Mouse (Mus musculus): ENCODE measurements at regions not wholly inside any gene's neighbourhood (a gene's known extent, or its start where the extent isn't known, plus 50 kb on each side); places are given as distances from the start of the nearest gene placed in this dataset.

DNA sequence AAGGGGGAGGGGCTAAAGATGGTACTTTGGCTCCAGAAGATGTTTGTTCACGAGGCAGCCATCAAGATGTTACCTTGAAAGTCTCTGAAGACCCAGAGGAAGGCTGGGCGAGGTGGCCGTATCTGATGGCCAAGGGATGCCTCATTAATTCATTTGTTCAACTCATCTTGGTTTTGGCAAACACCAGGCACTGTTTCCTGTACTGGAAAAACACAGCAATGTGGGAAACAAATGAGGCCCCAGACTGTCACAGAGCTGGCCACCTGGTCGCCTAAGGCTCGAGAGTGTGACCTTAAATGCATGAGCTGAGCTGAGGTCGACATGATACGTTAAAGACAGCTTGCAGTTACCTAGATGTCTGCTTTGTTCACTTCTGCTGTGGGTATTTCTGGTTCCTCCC lies 114.3 kb upstream of the Kazn start:
- Histone ChIP-seq H3K27ac (ENCODE audit: control insufficient read depth, insufficient read depth, low read depth, low read length, poor library complexity) (no peak overlapping the region), H3K4me3 (replicated peaks; ENCODE audit: control insufficient read depth, low read depth, low read length) (no peak overlapping the region), H3K4me1 (ENCODE audit: control insufficient read depth, insufficient read depth, low read length) (no peaks in the 10 kb centered on the region)
- 62% methylated on average over 7 of the region's 7 CpGs for WGBS
- TF ChIP-seq POLR2A (IDR thresholded peaks at IDR 0.05; ENCODE audit: borderline replicate concordance, control insufficient read depth, low read depth, low read length): no peak

DNA sequence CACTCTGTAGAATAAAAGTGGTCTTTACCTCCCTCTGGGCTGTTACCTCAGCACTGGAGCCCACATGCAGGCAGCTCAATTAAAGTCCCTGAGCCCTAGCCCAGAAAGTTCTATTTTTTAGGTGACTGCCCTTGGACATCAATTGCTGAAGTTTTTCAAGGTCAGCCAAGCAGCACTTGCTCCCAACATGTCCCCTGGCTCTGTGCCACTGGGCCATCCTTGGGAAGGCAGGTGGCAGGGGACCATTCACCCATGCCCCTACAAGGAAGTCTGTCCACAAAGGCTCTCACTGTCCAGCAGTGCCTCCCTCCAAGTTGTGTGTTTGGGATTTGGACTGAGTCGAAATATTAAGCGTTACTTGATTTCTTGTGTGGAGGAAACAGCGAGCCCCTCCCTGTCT lies 112.6 kb upstream of the Kazn start:
- no peaks in the 10 kb centered on the region for H3K4me1 ChIP-seq (ENCODE audit: control insufficient read depth, insufficient read depth, low read length)
- WGBS: 75% methylated on average over 3 of the region's 3 CpGs
- TF ChIP-seq POLR2A (IDR thresholded peaks at IDR 0.05; ENCODE audit: borderline replicate concordance, control insufficient read depth, low read depth, low read length) (no peak), CTCF (IDR thresholded peaks at IDR 0.05; ENCODE audit: control insufficient read depth, insufficient read depth, low read length) (no peak)

DNA sequence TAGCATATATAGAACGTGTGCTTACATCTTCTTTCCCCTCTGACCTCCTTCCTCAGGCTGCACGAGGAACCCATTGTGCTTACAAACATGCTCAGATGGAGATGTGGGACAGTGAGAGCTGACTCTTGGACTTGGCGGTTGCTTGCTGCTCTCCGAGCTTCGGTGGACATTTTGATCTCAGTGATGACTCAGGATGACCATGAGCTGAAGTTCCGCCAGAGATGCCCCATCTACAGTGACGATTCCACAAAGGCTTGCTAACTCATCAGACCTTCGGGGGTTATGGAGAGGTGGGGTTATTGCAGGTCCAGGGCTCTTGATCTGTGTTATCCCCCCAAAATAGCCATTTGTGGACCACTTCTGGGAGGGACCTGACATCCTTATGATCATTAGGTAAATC lies 111.8 kb upstream of the Kazn start:
- TF ChIP-seq CTCF (IDR thresholded peaks at IDR 0.05; ENCODE audit: control insufficient read depth, insufficient read depth, low read length) (no peak), POLR2A (IDR thresholded peaks at IDR 0.05; ENCODE audit: borderline replicate concordance, control insufficient read depth, low read depth, low read length) (no peak)
- 75% methylated on average over 8 of the region's 8 CpGs for WGBS
- Histone ChIP-seq H3K4me3 (replicated peaks; ENCODE audit: control insufficient read depth, low read depth, low read length) (no peak overlapping the region), H3K27ac (ENCODE audit: control insufficient read depth, insufficient read depth, low read depth, low read length, poor library complexity) (no peak overlapping the region), H3K4me1 (ENCODE audit: control insufficient read depth, insufficient read depth, low read length) (no peaks in the 10 kb centered on the region)

More for the DNA sequence above, 112.6 kb upstream of the Kazn start:
- Histone ChIP-seq H3K27ac (ENCODE audit: control insufficient read depth, insufficient read depth, low read depth, low read length, poor library complexity) (no peak overlapping the region), H3K4me3 (replicated peaks; ENCODE audit: control insufficient read depth, low read depth, low read length) (no peak overlapping the region)

DNA sequence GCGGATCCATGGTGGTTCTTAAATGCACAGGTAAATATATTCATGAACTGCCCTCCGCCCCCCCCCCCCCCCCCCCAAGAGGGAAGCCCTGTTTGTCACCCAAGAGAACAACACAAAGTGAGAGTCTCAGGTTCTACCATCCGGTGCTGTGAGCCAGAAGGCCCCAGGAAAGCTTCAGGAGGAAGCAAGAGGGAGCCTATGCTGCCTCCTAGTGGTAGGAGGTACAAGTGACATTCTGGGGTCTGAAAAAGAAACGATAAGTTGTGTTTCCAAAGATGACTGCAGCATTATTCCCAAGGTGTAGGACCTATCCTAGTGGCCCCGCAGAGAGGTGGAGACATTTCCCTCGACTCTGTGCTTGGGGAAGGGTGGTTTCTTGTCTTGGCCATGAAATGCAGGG lies 109.7 kb upstream of the Kazn start:
- WGBS: 30% methylated on average over 6 of the region's 6 CpGs

DNA sequence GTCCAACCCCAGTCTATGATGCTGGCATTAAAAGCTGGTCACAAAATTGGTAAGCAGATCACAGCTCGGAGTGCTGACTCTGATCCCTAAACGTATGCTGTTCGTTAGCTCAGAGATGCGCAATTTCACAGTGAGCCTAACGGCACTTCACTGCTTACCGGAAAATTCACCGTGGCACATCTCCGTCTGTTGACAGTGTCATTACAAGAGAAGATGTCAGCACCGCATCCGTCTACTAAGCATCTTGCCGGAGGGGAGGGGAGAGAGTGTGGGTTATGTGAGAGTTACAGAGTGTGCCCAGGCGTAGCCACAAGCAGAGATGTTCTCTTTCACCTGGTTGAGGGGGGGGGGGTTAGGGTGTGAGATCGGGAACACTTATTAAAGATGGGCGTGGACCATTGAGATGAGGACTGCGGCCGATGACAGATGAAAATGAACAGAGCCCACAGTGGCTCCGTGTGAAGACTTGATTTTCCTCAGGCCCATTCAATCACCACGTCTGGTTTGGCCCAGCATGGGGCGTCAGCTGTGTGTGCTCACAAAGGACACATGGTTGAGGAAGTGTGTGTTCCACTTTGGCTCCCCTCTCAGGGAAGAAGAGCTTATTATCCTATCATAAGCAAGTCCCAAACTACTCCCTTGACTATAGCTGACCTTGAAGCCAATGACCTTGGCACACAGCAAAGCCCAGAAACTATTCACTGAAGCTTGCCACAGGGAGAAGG lies 103.4 kb upstream of the Kazn start:
- Histone ChIP-seq H3K4me1 (ENCODE audit: control insufficient read depth, insufficient read depth, low read length) (no peaks in the 10 kb centered on the region), H3K27ac (ENCODE audit: control insufficient read depth, insufficient read depth, low read depth, low read length, poor library complexity) (no peak overlapping the region), H3K4me3 (replicated peaks; ENCODE audit: control insufficient read depth, low read depth, low read length) (no peak overlapping the region)
- 86% methylated on average over 19 of the region's 19 CpGs for WGBS
- no peak for TF ChIP-seq CTCF (IDR thresholded peaks at IDR 0.05; ENCODE audit: control insufficient read depth, insufficient read depth, low read length)
- TF ChIP-seq POLR2A (IDR thresholded peaks at IDR 0.05; ENCODE audit: borderline replicate concordance, control insufficient read depth, low read depth, low read length): no peak

More for the DNA sequence above, 109.7 kb upstream of the Kazn start:
- no peak overlapping the region for H3K4me3 ChIP-seq (replicated peaks; ENCODE audit: control insufficient read depth, low read depth, low read length)
- H3K4me1 ChIP-seq (ENCODE audit: control insufficient read depth, insufficient read depth, low read length): no peaks in the 10 kb centered on the region
- H3K27ac ChIP-seq (ENCODE audit: control insufficient read depth, insufficient read depth, low read depth, low read length, poor library complexity): no peak overlapping the region
- peak; percentile 26; the same call in 1 of the 2 replicates for TF ChIP-seq CTCF (IDR thresholded peaks at IDR 0.05; ENCODE audit: control insufficient read depth, insufficient read depth, low read length)
- no peak for TF ChIP-seq POLR2A (IDR thresholded peaks at IDR 0.05; ENCODE audit: borderline replicate concordance, control insufficient read depth, low read depth, low read length)

DNA sequence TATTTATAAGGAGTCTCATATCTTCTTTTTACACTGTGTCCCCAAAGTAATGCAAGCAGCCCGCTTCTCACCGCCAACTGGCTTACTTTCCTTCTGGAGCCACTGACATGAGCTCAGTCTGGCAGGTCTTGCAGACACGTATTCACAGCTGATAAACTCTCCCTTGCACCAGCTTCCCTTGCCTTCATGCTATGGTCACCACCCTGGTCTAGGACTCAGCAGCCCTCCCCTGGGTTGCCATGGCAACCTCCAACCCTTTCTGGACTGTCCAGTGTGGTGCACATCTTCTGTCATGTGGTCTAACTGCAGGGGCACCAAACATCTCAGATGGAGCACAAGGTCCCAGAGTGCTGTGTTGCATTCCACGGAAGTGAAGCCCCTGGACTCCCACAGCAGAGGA lies 102.1 kb upstream of the Kazn start:
- Histone ChIP-seq H3K4me1 (ENCODE audit: control insufficient read depth, insufficient read depth, low read length) (no peaks in the 10 kb centered on the region), H3K27ac (ENCODE audit: control insufficient read depth, insufficient read depth, low read depth, low read length, poor library complexity) (no peak overlapping the region), H3K4me3 (replicated peaks; ENCODE audit: control insufficient read depth, low read depth, low read length) (no peak overlapping the region)
- TF ChIP-seq POLR2A (IDR thresholded peaks at IDR 0.05; ENCODE audit: borderline replicate concordance, control insufficient read depth, low read depth, low read length): no peak
- no peak for TF ChIP-seq CTCF (IDR thresholded peaks at IDR 0.05; ENCODE audit: control insufficient read depth, insufficient read depth, low read length)
- WGBS: 75% methylated on average over 4 of the region's 4 CpGs

DNA sequence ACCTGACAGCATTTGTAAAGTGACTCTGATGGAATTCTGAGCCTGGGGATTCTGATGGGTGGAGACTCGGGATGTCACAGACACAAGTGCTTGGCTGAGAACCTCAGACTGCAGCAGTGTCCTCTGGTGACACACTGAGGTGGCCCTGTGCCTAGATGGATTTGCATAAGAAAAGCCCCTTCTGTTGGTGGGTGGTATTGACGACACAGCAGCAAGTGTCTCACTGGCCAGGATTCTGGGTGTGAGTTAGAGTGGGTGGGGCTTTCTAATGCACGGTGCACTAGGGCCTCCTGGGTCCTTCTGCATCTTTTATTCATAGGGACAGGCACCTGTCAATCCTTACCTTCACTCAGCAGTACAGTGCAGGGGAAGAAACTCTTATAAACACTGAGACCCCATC lies 100.9 kb upstream of the Kazn start:
- Histone ChIP-seq H3K4me3 (replicated peaks; ENCODE audit: control insufficient read depth, low read depth, low read length) (no peak overlapping the region), H3K27ac (ENCODE audit: control insufficient read depth, insufficient read depth, low read depth, low read length, poor library complexity) (no peak overlapping the region), H3K4me1 (ENCODE audit: control insufficient read depth, insufficient read depth, low read length) (no peaks in the 10 kb centered on the region)
- TF ChIP-seq CTCF (IDR thresholded peaks at IDR 0.05; ENCODE audit: control insufficient read depth, insufficient read depth, low read length): no peak
- no peak for TF ChIP-seq POLR2A (IDR thresholded peaks at IDR 0.05; ENCODE audit: borderline replicate concordance, control insufficient read depth, low read depth, low read length)
- WGBS: 39% methylated on average over 3 of the region's 3 CpGs

DNA sequence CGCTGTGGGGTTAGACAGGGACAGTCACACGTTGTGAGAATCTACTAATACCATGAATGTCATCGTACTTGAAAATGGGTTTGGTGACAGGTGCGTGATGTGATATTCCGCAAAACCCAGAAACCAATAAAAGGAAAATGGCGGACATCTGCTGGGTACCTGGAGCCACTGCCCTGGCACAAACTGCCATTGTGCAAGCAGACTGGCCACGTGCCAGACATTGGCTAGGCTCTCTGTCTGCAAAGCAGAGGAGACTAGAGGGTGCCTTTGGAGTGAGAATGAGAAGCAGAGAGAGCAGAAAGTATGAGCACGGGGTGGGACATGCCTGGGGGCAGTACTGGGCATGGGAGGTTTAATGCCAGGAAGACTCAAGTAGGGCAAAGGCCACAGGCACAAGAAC lies 98.5 kb upstream of the Kazn start:
- no peak overlapping the region for H3K4me3 ChIP-seq (replicated peaks; ENCODE audit: control insufficient read depth, low read depth, low read length)
- 81% methylated on average over 8 of the region's 8 CpGs for WGBS
- H3K4me1 ChIP-seq (ENCODE audit: control insufficient read depth, insufficient read depth, low read length): no peaks in the 10 kb centered on the region
- H3K27ac ChIP-seq (ENCODE audit: control insufficient read depth, insufficient read depth, low read depth, low read length, poor library complexity): no peak overlapping the region
- no peak for TF ChIP-seq CTCF (IDR thresholded peaks at IDR 0.05; ENCODE audit: control insufficient read depth, insufficient read depth, low read length)
- TF ChIP-seq POLR2A (IDR thresholded peaks at IDR 0.05; ENCODE audit: borderline replicate concordance, control insufficient read depth, low read depth, low read length): no peak

DNA sequence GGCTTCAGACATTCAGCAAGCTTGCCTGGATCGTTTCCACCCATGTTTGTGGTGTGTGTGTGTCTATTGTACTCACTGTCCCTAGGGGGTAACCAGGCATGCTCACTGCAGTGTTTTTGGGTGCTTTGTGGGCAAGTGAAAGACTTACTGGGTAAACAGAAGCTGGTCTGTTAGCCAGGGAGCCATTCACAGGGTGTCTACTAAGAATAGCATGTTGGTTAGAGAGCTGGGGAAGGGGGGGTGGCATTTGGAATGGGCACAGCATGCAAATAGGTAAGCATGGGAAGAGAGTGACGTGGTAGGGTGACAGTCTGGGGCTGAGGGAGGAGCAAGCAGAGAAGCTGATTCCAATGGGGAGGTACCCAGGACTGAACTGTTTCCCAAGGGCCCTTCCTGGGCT lies 97.7 kb upstream of the Kazn start:
- WGBS: 46% methylated on average over 2 of the region's 2 CpGs
- no peak overlapping the region for H3K27ac ChIP-seq (ENCODE audit: control insufficient read depth, insufficient read depth, low read depth, low read length, poor library complexity)
- H3K4me3 ChIP-seq (replicated peaks; ENCODE audit: control insufficient read depth, low read depth, low read length): no peak overlapping the region
- no peak for TF ChIP-seq CTCF (IDR thresholded peaks at IDR 0.05; ENCODE audit: control insufficient read depth, insufficient read depth, low read length)
- no peaks in the 10 kb centered on the region for H3K4me1 ChIP-seq (ENCODE audit: control insufficient read depth, insufficient read depth, low read length)
